Mouse (Mus musculus): Measurements from ENCODE around the gene Mxi1.

- no peak for TF ChIP-seq CTCF (IDR thresholded peaks at IDR 0.05; ENCODE audit: control insufficient read depth, insufficient read depth, insufficient read length)
- TF ChIP-seq USF1 (IDR thresholded peaks at IDR 0.05; ENCODE audit: low read depth): no peak
- TF ChIP-seq MAX (IDR thresholded peaks at IDR 0.05): no peak
- no peak for TF ChIP-seq MYOG (IDR thresholded peaks at IDR 0.05; ENCODE audit: control insufficient read depth, extremely low read depth, insufficient read length)
- no peak for TF ChIP-seq FOSL1 (IDR thresholded peaks at IDR 0.05; ENCODE audit: insufficient read depth, low read length, poor library complexity, severe bottlenecking)
- no peak for TF ChIP-seq MYOD1 (IDR thresholded peaks at IDR 0.05; ENCODE audit: control insufficient read depth, insufficient read length, low read depth)
These were observed 104.9 kb downstream of the Mxi1 start for GRCm38 (mm10) chr19:53415198-53415597.
